20 mouse cellular contexts compared by ENCODE assay signal in the genomic region with DNA sequence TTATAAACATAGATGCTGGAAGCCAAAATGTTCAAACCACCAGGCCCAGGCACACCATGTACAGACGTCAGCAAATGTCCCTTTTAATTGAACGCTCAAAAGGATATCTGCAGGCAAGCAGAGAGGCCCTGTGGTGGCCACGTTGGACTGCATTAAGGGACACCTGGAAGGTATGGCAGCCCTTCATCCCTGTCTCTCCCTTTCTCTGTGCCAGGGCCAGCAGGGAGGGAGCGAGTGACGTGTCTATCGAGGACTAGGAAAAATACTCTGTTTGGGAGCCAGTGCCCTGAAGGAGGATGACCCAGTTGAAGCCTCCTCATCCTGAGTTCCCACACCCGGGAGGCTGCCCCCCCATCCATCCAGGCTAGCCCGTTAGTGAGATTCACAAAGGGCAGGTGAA.
A peak's percentile ranks its signal among the peaks of the same experiment; 100 is the strongest.
DNase-seq lines count a peak whose midpoint lies in the region; ATAC-seq and TF ChIP-seq lines count a peak whose summit lies in the region.
"Had no signal": no experiment of that assay in that cellular context is flagged by ENCODE, and none has a peak within 500 bp of the region (broad histone marks: within the 10 kb centered on the region; RNA-seq: fewer than 3 reads in every experiment).

No protein-coding gene starts in this region.

- H3K4me2 ChIP-seq in intestine, postnatal 0 days (replicated peaks; ENCODE audit: low read depth), result no peak overlapping the region
- H3K4me2 ChIP-seq: embryonic facial prominence, embryonic 15.5 days; forebrain, embryonic 12.5 days; heart, embryonic 12.5 days; hindbrain, embryonic 15.5 days had no signal

- no peak overlapping the region for H3K9ac ChIP-seq in intestine, postnatal 0 days (ENCODE audit: low read depth, low read length)
- H3K9ac ChIP-seq: embryonic facial prominence, embryonic 15.5 days; forebrain, embryonic 12.5 days; heart, embryonic 12.5 days; hindbrain, embryonic 15.5 days had no signal

- intact Hi-C loops in left cerebral cortex, postnatal 4 days (cut with DNase I), result no loop called here
- intact Hi-C loops in left cerebral cortex, postnatal 36 days (cut with DNase I), result no loop called here

- peak; percentile 24 for DNase-seq in left cerebral cortex, postnatal 4 days
- DNase-seq in left cerebral cortex, postnatal 36 days (ENCODE audit: low spot score in 2 of 2), result no peak
- peak; percentile 83 to 94 for DNase-seq in cerebellum, adult 2 months
- peak; percentile 60 to 82 for DNase-seq in cerebellum, postnatal 10 days
- no peak for DNase-seq in spleen, postnatal 10 days (ENCODE audit: low spot score in 2 of 2)
- DNase-seq in frontal cortex, postnatal 25 days (ENCODE audit: low spot score in 2 of 2), result no peak
- DNase-seq: adrenal gland, postnatal 14 days; gastrocnemius, postnatal 14 days; kidney, adult 8-10 months had no signal

- H3K27me3 ChIP-seq in cerebellum, adult 2 months (ENCODE audit: control insufficient read depth, insufficient read depth, low read length), result no peaks in the 10 kb centered on the region
- no peaks in the 10 kb centered on the region for H3K27me3 ChIP-seq in intestine, postnatal 0 days (replicated peaks; ENCODE audit: control insufficient read depth, insufficient read depth, low read length)
- H3K27me3 ChIP-seq: CH12.LX; embryonic facial prominence, embryonic 15.5 days; forebrain, embryonic 12.5 days; heart, embryonic 12.5 days; hindbrain, embryonic 15.5 days had no signal

- no peaks in the 10 kb centered on the region for H3K36me3 ChIP-seq in intestine, postnatal 0 days (ENCODE audit: control insufficient read depth, insufficient read depth)
- H3K36me3 ChIP-seq: embryonic facial prominence, embryonic 15.5 days; forebrain, embryonic 12.5 days; heart, embryonic 12.5 days; hindbrain, embryonic 15.5 days had no signal

- 0 out of 2 replicates have a peak overlapping the region, but pooled peaks have one; percentile 59 for H3K27ac ChIP-seq in cerebellum, adult 2 months (ENCODE audit: insufficient read depth, low read length)
- H3K27ac ChIP-seq in intestine, postnatal 0 days (ENCODE audit: low read depth, low read length), result no peak overlapping the region
- H3K27ac ChIP-seq: embryonic facial prominence, embryonic 15.5 days; forebrain, embryonic 12.5 days; hindbrain, embryonic 15.5 days had no signal

- no peak for TF ChIP-seq CTCF in cerebellum, adult 2 months (IDR thresholded peaks at IDR 0.05; ENCODE audit: borderline replicate concordance, insufficient read depth, low read depth, low read length)
- no peak for TF ChIP-seq CTCF in intestine, postnatal 0 days (IDR thresholded peaks at IDR 0.05; ENCODE audit: low read depth)

- no peak for ATAC-seq in intestine, postnatal 0 days
- ATAC-seq: activated CD4-positive, CD25-positive, alpha-beta regulatory T cell, adult 4 months; forebrain, embryonic 16.5 days; intestine, embryonic 16.5 days; Patski had no signal

- H3K4me3 ChIP-seq in cerebellum, adult 2 months (replicated peaks; ENCODE audit: insufficient read depth, low read depth, low read length), result no peak overlapping the region
- no peak overlapping the region for H3K4me3 ChIP-seq in intestine, postnatal 0 days (ENCODE audit: low read depth, low read length)
- H3K4me3 ChIP-seq: embryonic facial prominence, embryonic 15.5 days; erythroblast, embryonic 14.5 days; forebrain, embryonic 12.5 days; heart, embryonic 12.5 days; hindbrain, embryonic 15.5 days had no signal

- WGBS in cerebellum, adult 2 months, result 6% methylated on average over 8 of the region's 8 CpGs
- WGBS in intestine, postnatal 0 days, result 82% methylated on average over 8 of the region's 8 CpGs

- H3K9me3 ChIP-seq in intestine, postnatal 0 days (ENCODE audit: control insufficient read depth), result no peaks in the 10 kb centered on the region
- H3K9me3 ChIP-seq: embryonic facial prominence, embryonic 15.5 days; forebrain, embryonic 12.5 days; heart, embryonic 12.5 days; hindbrain, embryonic 15.5 days had no signal

- TF ChIP-seq POLR2A in cerebellum, adult 2 months (IDR thresholded peaks at IDR 0.05; ENCODE audit: borderline replicate concordance, insufficient read depth, low read length), result no peak

- peaks cover 10% of the 10 kb centered on the region; the same call in 1 of the 2 replicates for H3K4me1 ChIP-seq in cerebellum, adult 2 months (ENCODE audit: control insufficient read depth, insufficient read depth, low read length)
- no peaks in the 10 kb centered on the region for H3K4me1 ChIP-seq in intestine, postnatal 0 days (replicated peaks; ENCODE audit: control insufficient read depth, insufficient read depth, low read length)
- H3K4me1 ChIP-seq: embryonic facial prominence, embryonic 15.5 days; forebrain, embryonic 12.5 days; heart, embryonic 12.5 days; hindbrain, embryonic 15.5 days had no signal

Comparison
In these comparisons a context has a peak if more than half of its experiments do, and no peak if none do; other contexts are left out.
1. DNase-seq: peak in left cerebral cortex, postnatal 4 days (single experiment), cerebellum, adult 2 months (2 of 2) and cerebellum, postnatal 10 days (2 of 2); none in left cerebral cortex, postnatal 36 days (0 of 2), spleen, postnatal 10 days (0 of 2) and frontal cortex, postnatal 25 days (0 of 2).